Mouse (Mus musculus): ENCODE measurements around the gene Zfp207.

GRCm38 (mm10) chr11:80425247-80425778, 42.2 kb downstream of the Zfp207 start:
- TF ChIP-seq GATA2 (IDR thresholded peaks at IDR 0.05; ENCODE audit: borderline replicate concordance, low read depth, low read length) (no peak), GATA1 (IDR thresholded peaks at IDR 0.05; ENCODE audit: borderline replicate concordance, low read length) (no peak), CTCF (IDR thresholded peaks at IDR 0.05; ENCODE audit: low read depth, low read length) (no peak), TAL1 (conservative IDR thresholded peaks at IDR 0.05; ENCODE audit: low read depth, low read length) (no peak), POLR2AphosphoS5 (IDR thresholded peaks at IDR 0.05; ENCODE audit: insufficient replicate concordance, low read depth, low read length) (no peak)
